Mouse (Mus musculus): ENCODE measurements around the gene Cys1. TPM values are rescaled to one million over a fixed set of nuclear protein-coding genes. Genes with fewer than 3 reads are reported as not detected.

Gene Cys1
- polyA plus RNA-seq, 1 experiment = not detected

DNA sequence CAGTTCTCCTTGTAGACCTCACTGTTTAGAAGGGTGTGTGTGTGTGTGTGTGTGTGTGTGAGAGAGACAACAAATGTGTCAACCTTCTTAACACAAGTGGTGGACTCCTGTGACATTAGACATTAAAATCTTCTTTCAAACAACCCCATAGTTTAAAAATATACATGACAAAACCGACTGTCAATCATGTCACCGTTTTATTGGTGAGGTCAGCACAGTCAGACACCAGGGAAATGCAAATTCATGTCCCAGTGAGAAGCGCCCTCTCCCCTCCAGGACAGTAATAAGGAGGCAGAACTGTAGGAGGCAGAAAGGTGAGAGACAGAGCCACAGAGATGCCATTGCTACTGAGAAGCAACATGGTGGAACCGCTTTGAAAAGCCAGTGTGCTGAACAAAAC, 49.2 kb downstream of the Cys1 start:
- Histone ChIP-seq H3K36me3 (replicated peaks; ENCODE audit: low read length) (no peaks in the 10 kb centered on the region), H3K4me3 (replicated peaks) (no peak overlapping the region), H3K27me3 (replicated peaks) (peaks cover 12% of the 10 kb centered on the region), H3K4me1 (peaks cover 43% of the 10 kb centered on the region), H3K9me3 (no peaks in the 10 kb centered on the region)
- no peak for TF ChIP-seq GATA1 (IDR thresholded peaks at IDR 0.05; ENCODE audit: borderline replicate concordance, low read length)
- no peak for TF ChIP-seq FLI1 (IDR thresholded peaks at IDR 0.05; ENCODE audit: low read length)

DNA sequence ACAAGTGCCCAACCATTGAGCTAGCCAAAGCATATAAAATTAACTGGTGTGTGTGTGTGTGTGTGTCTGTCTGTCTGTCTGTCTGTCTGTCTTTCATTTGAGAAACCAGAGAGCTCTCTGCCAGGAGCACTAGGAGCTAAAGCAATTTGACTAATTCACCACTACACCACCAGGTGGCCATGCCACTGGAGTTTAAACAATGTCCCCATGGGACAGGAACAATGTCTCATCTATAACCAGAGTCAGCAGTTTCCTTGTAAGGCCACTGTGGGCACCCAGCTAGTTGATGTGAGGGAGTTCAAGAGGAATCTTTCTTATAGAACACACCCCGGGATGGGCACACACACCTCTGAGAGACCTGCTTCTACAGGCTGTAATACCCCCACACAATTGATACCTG, 51.4 kb downstream of the Cys1 start:
- Histone ChIP-seq H3K4me1 (peaks cover 37% of the 10 kb centered on the region), H3K9me3 (no peaks in the 10 kb centered on the region), H3K4me3 (replicated peaks) (no peak overlapping the region), H3K27me3 (replicated peaks) (peaks cover 20% of the 10 kb centered on the region), H3K36me3 (replicated peaks; ENCODE audit: low read length) (no peaks in the 10 kb centered on the region)
- TF ChIP-seq FLI1 (IDR thresholded peaks at IDR 0.05; ENCODE audit: low read length) (no peak), GATA1 (IDR thresholded peaks at IDR 0.05; ENCODE audit: borderline replicate concordance, low read length) (no peak)

DNA sequence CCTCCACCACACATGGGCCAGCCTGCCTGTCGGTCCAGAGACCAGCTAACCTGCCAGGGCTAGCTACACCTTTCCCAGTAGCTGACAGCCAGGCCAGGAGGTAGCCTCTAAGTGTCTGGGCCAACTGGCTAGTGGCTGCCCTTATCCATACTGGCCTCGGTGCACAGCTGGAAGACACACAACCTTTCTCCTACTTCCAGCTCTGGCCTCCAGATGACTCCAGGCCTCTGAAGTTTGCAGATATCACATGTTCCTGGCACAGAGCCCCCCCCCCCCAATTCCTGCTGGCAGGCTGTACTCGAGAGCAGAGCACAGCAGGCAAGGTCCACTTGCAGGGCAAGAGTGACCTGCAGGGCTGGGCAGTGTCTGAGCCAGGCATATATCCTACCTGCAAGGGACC, 54.4 kb downstream of the Cys1 start:
- Histone ChIP-seq H3K36me3 (replicated peaks; ENCODE audit: low read length) (no peaks in the 10 kb centered on the region), H3K27me3 (replicated peaks) (peaks cover 35% of the 10 kb centered on the region), H3K4me3 (replicated peaks) (no peak overlapping the region), H3K4me1 (peaks cover 12% of the 10 kb centered on the region), H3K9me3 (no peaks in the 10 kb centered on the region)
- no peak for TF ChIP-seq FLI1 (IDR thresholded peaks at IDR 0.05; ENCODE audit: low read length)
- no peak for TF ChIP-seq GATA1 (IDR thresholded peaks at IDR 0.05; ENCODE audit: borderline replicate concordance, low read length)

DNA sequence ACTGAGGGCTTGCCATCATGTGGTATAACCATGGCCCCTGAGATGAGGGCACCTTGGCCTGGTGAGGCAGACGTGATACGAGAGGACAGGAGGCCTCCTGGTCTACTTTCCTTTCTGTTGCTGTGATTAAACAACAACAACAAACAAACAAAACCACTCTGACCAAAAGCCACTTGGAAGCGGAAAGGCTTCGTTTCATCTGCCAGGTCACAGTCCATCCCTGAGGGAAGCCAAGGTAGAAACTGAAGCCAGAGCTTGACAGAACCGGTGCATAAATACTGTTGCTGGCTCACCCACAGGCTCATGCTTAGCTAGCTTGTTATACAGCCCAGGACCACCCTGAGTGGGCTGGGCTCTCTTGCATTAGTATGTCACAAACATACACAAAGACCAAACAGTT, 55.2 kb downstream of the Cys1 start:
- H3K9me3 ChIP-seq = no peaks in the 10 kb centered on the region
- peaks cover 10% of the 10 kb centered on the region for H3K4me1 ChIP-seq
- TF ChIP-seq FLI1 (IDR thresholded peaks at IDR 0.05; ENCODE audit: low read length) = no peak
- no peak for TF ChIP-seq GATA1 (IDR thresholded peaks at IDR 0.05; ENCODE audit: borderline replicate concordance, low read length)
- no peak overlapping the region for H3K4me3 ChIP-seq (replicated peaks)
- H3K36me3 ChIP-seq (replicated peaks; ENCODE audit: low read length) = no peaks in the 10 kb centered on the region
- peaks cover 35% of the 10 kb centered on the region for H3K27me3 ChIP-seq (replicated peaks)

DNA sequence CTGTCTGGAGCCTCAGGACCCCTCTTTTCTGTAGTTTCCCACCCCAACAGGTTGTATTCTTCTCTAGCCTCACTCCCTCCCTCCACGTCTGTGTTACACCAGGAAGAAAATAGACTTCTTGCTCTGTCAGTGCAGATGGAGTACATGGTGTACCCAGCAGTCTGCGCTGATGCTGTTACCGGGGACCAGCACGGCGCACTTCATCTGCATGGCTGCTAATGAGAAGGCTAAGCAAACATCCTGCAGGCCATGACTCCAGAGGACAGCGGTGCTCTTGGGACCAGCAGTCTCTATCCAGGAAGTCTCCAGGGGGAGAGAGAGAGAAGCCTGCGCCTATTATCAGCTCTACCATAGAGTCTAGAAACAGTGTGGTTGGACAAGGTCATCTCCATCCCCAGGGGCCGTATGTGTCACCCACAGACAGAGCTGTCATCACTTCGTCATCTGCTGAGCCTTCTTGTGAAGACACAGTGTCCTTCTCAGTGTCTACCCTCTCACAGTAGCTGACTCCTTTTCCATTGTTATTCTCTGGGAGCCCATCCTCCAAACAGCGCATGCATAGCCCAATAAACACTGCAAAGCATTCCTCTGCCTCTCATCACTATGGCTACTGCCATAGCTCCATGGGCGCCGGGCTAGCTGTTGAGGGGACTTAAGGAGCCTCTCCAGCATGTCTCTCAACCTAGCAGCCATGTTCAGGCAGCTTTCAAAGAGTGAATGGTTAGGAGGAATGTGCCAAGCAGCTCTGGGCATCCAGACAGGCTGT, 57.9 kb downstream of the Cys1 start:
- Histone ChIP-seq H3K27me3 (replicated peaks) (peaks cover 48% of the 10 kb centered on the region), H3K4me3 (replicated peaks) (no peak overlapping the region), H3K36me3 (replicated peaks; ENCODE audit: low read length) (no peaks in the 10 kb centered on the region), H3K4me1 (peaks cover 5% of the 10 kb centered on the region; the same call in 1 of the 2 replicates), H3K9me3 (no peaks in the 10 kb centered on the region)
- no peak for TF ChIP-seq GATA1 (IDR thresholded peaks at IDR 0.05; ENCODE audit: borderline replicate concordance, low read length)
- no peak for TF ChIP-seq FLI1 (IDR thresholded peaks at IDR 0.05; ENCODE audit: low read length)

DNA sequence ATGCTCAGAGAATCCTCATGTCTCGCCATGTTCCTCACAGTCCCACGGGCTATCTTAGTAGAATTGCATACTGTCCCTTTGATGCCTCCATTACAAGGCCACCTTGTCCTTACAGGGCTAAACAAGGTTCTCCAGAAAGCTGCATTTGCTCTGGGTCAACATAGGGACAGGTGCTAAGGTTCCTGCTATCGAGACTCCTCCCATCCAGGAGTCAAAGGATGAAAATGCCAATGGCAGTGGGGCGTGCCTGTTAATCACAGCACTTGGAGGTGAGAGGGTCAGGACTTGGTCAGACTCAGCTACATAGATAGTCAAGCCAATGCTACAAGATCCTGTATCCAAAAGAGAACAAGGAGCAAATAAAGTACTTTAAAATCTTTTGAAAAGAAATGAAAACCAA, 62.2 kb downstream of the Cys1 start:
- TF ChIP-seq FLI1 (IDR thresholded peaks at IDR 0.05; ENCODE audit: low read length) (no peak), GATA1 (IDR thresholded peaks at IDR 0.05; ENCODE audit: borderline replicate concordance, low read length) (no peak)
- Histone ChIP-seq H3K9me3 (no peaks in the 10 kb centered on the region), H3K4me1 (no peaks in the 10 kb centered on the region), H3K4me3 (replicated peaks) (no peak overlapping the region), H3K27me3 (replicated peaks) (peaks cover 28% of the 10 kb centered on the region), H3K36me3 (replicated peaks; ENCODE audit: low read length) (peaks cover 8% of the 10 kb centered on the region)

Other genes starting within 250 kb of the Cys1 start
- gene Taf1b, start 183.5 kb downstream of the Cys1 start, polyA plus RNA-seq (2012; ENCODE audit: insufficient read depth, low replicate concordance) = 1.0 and 1.1 TPM in 2 replicates
- 0.43 TPM in 1 of 2 replicates, not detected in the other for gene Grhl1, start 109.5 kb downstream of the Cys1 start, polyA plus RNA-seq (2012; ENCODE audit: insufficient read depth, low replicate concordance)
- 0.80 and 3.6 TPM in 2 replicates for gene Klf11, start 30.5 kb downstream of the Cys1 start, polyA plus RNA-seq (2012; ENCODE audit: insufficient read depth, low replicate concordance)
- 40.1 and 47.8 TPM in 2 replicates for gene Rrm2, start 26.4 kb upstream of the Cys1 start, polyA plus RNA-seq (2012; ENCODE audit: insufficient read depth, low replicate concordance)
- 1.6 and 3.3 TPM in 2 replicates for gene Mboat2, start 149.1 kb upstream of the Cys1 start, polyA plus RNA-seq (2012; ENCODE audit: insufficient read depth, low replicate concordance)

All from megakaryocyte, embryonic 14.5 days (primary cell).